Mouse (Mus musculus) layer of hippocampus, adult 6 months (tissue): Measurements from ENCODE around the gene Boc. TPM values are rescaled to one million over a fixed set of nuclear protein-coding genes. Genes with fewer than 3 reads are reported as not detected.

ENCODE experiments used
- long read RNA-seq, 2 experiments: library from polyadenylated mRNA; unstranded; transcript quantifications; one replicate each; pipeline ENCODE4 v2.0.0; 2019 to 2020
- microRNA-seq: library from miRNA; unstranded; fragments of <30 nt; microRNA quantifications from one replicate; pipeline ENCODE4 v1.2.0, GENCODE M21; 2020
- polyA plus RNA-seq: library from polyadenylated mRNA; unstranded; fragments of <200 nt; fragmentation: Nextera tagmentation; gene quantifications from 2 replicates; pipeline ENCODE4 v1.2.3, GENCODE M21; 2021

The Boc gene
- 5.0 and 5.3 TPM in 2 replicates for polyA plus RNA-seq
- long read RNA-seq, experiment 1, full-length matches to known transcripts, result 1 of 11 reads
- long read RNA-seq, experiment 1, partial matches to known transcripts, result 7 of 11 reads
- long read RNA-seq, experiment 1, other reads (novel, unspliced or antisense), result 3 of 11 reads
- long read RNA-seq, experiment 2, full-length matches to known transcripts, result 15 of 67 reads
- long read RNA-seq, experiment 2, partial matches to known transcripts, result 14 of 67 reads
- long read RNA-seq, experiment 2, other reads (novel, unspliced or antisense), result 38 of 67 reads

GRCm38 (mm10) chr16:44558471-44559329 lies at the start of gene Boc:
TSS of gene Boc (minus strand) at chr16:44558897.

Small RNA genes within 50 kb of the gene (microRNA-seq; reads per million reads assigned to microRNA genes)
- gene Mir3081, result 0.64 reads per million

Other genes starting within 250 kb of the Boc start
- 20.0 and 21.3 TPM in 2 replicates for gene Sidt1, start 225.7 kb downstream of the Boc start, polyA plus RNA-seq
- 4.5 and 4.7 TPM in 2 replicates for gene Spice1, start 211.8 kb downstream of the Boc start, polyA plus RNA-seq
- 1.5 and 4.1 TPM in 2 replicates for gene Cfap44, start 164.1 kb downstream of the Boc start, polyA plus RNA-seq
- 1.4 and 2.4 TPM in 2 replicates for gene Nepro, start 165.4 kb upstream of the Boc start, polyA plus RNA-seq
- gene Gtpbp8, start 187.5 kb upstream of the Boc start, polyA plus RNA-seq, result 18.0 and 19.6 TPM in 2 replicates
- gene Cd200r1, start 206.8 kb upstream of the Boc start, polyA plus RNA-seq, result 0.28 and 0.33 TPM in 2 replicates